Mouse (Mus musculus) heart, embryonic 16.5 days (tissue): ENCODE results near the gene 1500009C09Rik. TPM values are rescaled to one million over a fixed set of nuclear protein-coding genes. Genes with fewer than 3 reads are reported as not detected.
A peak's percentile ranks its signal among the peaks of the same experiment; 100 is the strongest.

Source experiments
- ATAC-seq: fragments of 200-750 bp; cut with Nextera tagmentation; replicated peaks from 2 replicates; pipeline ENCODE4 v1.8.0; 2017; ENCODE audit warnings: moderate number of reproducible peaks; ENCODE audit not compliant: insufficient read depth, low FRiP score; ENCODE audit errors: extremely low read depth
- H3K27ac ChIP-seq: fragments of 300-500 bp; sonication (generic); 2 replicates; pipeline ENCODE4 v1.5.1; 2014; ENCODE audit warnings: mild to moderate bottlenecking, low read length, control low read depth, moderate library complexity
- H3K27me3 ChIP-seq: fragments of 300-500 bp; sonication (generic); 2 replicates; pipeline ENCODE4 v1.6.1; 2014; ENCODE audit warnings: low read length, mixed read lengths; ENCODE audit not compliant: control insufficient read depth, insufficient read depth
- H3K36me3 ChIP-seq: fragments of 300-500 bp; sonication (generic); 2 replicates; pipeline ENCODE4 v1.6.1; 2014; ENCODE audit not compliant: control insufficient read depth, insufficient read depth
- H3K4me1 ChIP-seq: fragments of 300-500 bp; sonication (generic); 2 replicates; pipeline ENCODE4 v1.6.1; 2014; ENCODE audit warnings: low read length, mixed read lengths; ENCODE audit not compliant: control insufficient read depth, insufficient read depth
- H3K4me2 ChIP-seq: fragments of 300-500 bp; sonication (generic); 2 replicates; pipeline ENCODE4 v1.6.1; 2014; ENCODE audit warnings: low read depth, mild to moderate bottlenecking, control low read depth, low read length
- H3K4me3 ChIP-seq: fragments of 300-500 bp; sonication (generic); 2 replicates; pipeline ENCODE4 v1.5.1; 2014; ENCODE audit warnings: mild to moderate bottlenecking, control low read depth, low read length
- H3K9ac ChIP-seq: fragments of 300-500 bp; sonication (generic); 2 replicates; pipeline ENCODE4 v1.6.1; 2014; ENCODE audit warnings: low read length, control low read depth
- H3K9me3 ChIP-seq: fragments of 300-500 bp; sonication (generic); replicated peaks from 2 replicates; pipeline ENCODE4 v1.6.1; 2016; ENCODE audit warnings: low read length; ENCODE audit not compliant: control insufficient read depth
- WGBS: fragments of 180-500 bp; shearing (Covaris S2); extraction: QIAGEN DNeasy Blood & Tissue Kit; methylation state at CpG from one replicate; pipeline ENCODE4 v1.1.7; 2014; 5-methylcytosine and 5-hydroxymethylcytosine counted together
- polyA plus RNA-seq: library from polyadenylated mRNA; unstranded; fragments of >200 nt; fragmentation: Nextera tagmentation; extraction: Ambion mirVana; gene quantifications from 2 replicates; pipeline ENCODE4 v1.2.1, GENCODE M21; 2015

Gene 1500009C09Rik
- polyA plus RNA-seq, 1 experiment from 2014 or later = not detected

- Histone ChIP-seq H3K36me3 (no peaks in the 10 kb centered on the region), H3K27me3 (no peaks in the 10 kb centered on the region), H3K9me3 (no peaks in the 10 kb centered on the region), H3K4me2 (no peak overlapping the region), H3K27ac (no peak overlapping the region), H3K4me3 (no peak overlapping the region), H3K9ac (no peak overlapping the region), H3K4me1 (peaks cover 9% of the 10 kb centered on the region)
- ATAC-seq = no peak
- WGBS = 85% methylated on average over 7 of the region's 7 CpGs
These were observed 38.1 kb downstream of the 1500009C09Rik start for GRCm38 (mm10) chr15:82290252-82290651.

GRCm38 (mm10) chr15:82292851-82293250, 40.7 kb downstream of the 1500009C09Rik start:
- peak overlapping the region; percentile 25; the same call in 1 of the 2 replicates for H3K4me2 ChIP-seq
- H3K9ac ChIP-seq = no peak overlapping the region
- H3K27ac ChIP-seq = no peak overlapping the region
- no peaks in the 10 kb centered on the region for H3K36me3 ChIP-seq
- H3K9me3 ChIP-seq = no peaks in the 10 kb centered on the region
- peaks cover 9% of the 10 kb centered on the region for H3K4me1 ChIP-seq
- H3K4me3 ChIP-seq = no peak overlapping the region
- WGBS = 21% methylated on average over 5 of the region's 5 CpGs
- no peaks in the 10 kb centered on the region for H3K27me3 ChIP-seq
- no peak for ATAC-seq

- Histone ChIP-seq H3K27ac (no peak overlapping the region), H3K9ac (no peak overlapping the region), H3K4me1 (peaks cover 9% of the 10 kb centered on the region), H3K4me2 (peak overlapping the region; percentile 25; the same call in 1 of the 2 replicates), H3K27me3 (no peaks in the 10 kb centered on the region), H3K4me3 (no peak overlapping the region), H3K36me3 (no peaks in the 10 kb centered on the region), H3K9me3 (no peaks in the 10 kb centered on the region)
- WGBS = 9% methylated on average over 7 of the region's 7 CpGs
- no peak for ATAC-seq
These were observed 41.1 kb downstream of the 1500009C09Rik start for GRCm38 (mm10) chr15:82293271-82293711.

- Histone ChIP-seq H3K4me3 (no peak overlapping the region), H3K4me2 (no peak overlapping the region), H3K27me3 (no peaks in the 10 kb centered on the region), H3K27ac (no peak overlapping the region), H3K9me3 (no peaks in the 10 kb centered on the region), H3K4me1 (peaks cover 9% of the 10 kb centered on the region), H3K36me3 (no peaks in the 10 kb centered on the region), H3K9ac (no peak overlapping the region)
- 40% methylated on average over 8 of the region's 8 CpGs for WGBS
- 0 out of 2 replicates have a peak, but pooled peaks have one; percentile 23 for ATAC-seq
These were observed 41.9 kb downstream of the 1500009C09Rik start for GRCm38 (mm10) chr15:82294059-82294458.

GRCm38 (mm10) chr15:82298764-82299561, 46.8 kb downstream of the 1500009C09Rik start, which contains the start of gene Wbp2nl:
TSS of gene Wbp2nl (plus strand) at chr15:82298954.
- no peak within 1 kb of the TSS for H3K27ac ChIP-seq
- H3K9me3 ChIP-seq = no peaks in the 10 kb centered on the region
- no peak within 1 kb of the TSS for H3K4me3 ChIP-seq
- no peaks in the 10 kb centered on the region for H3K27me3 ChIP-seq
- no peak for ATAC-seq
- H3K4me1 ChIP-seq = no peaks in the 10 kb centered on the region
- H3K4me2 ChIP-seq = peak within 1 kb of the TSS; percentile 31; the same call in 1 of the 2 replicates
- no peaks in the 10 kb centered on the region for H3K36me3 ChIP-seq
- H3K9ac ChIP-seq = no peak within 1 kb of the TSS
- 43% methylated on average over 39 of the region's 39 CpGs for WGBS

- ATAC-seq = no peak
- Histone ChIP-seq H3K4me2 (no peak overlapping the region), H3K4me3 (no peak overlapping the region), H3K4me1 (no peaks in the 10 kb centered on the region), H3K36me3 (no peaks in the 10 kb centered on the region), H3K9me3 (no peaks in the 10 kb centered on the region), H3K9ac (no peak overlapping the region), H3K27me3 (no peaks in the 10 kb centered on the region), H3K27ac (no peak overlapping the region)
- WGBS = 66% methylated on average over 3 of the region's 3 CpGs
These were observed 54.9 kb downstream of the 1500009C09Rik start for GRCm38 (mm10) chr15:82307107-82307506.

- no peak overlapping the region for H3K27ac ChIP-seq
- H3K4me3 ChIP-seq = no peak overlapping the region
- H3K4me2 ChIP-seq = no peak overlapping the region
- H3K27me3 ChIP-seq = no peaks in the 10 kb centered on the region
- H3K9ac ChIP-seq = no peak overlapping the region
- ATAC-seq = no peak
- no peaks in the 10 kb centered on the region for H3K4me1 ChIP-seq
- no peaks in the 10 kb centered on the region for H3K36me3 ChIP-seq
- 74% methylated on average over 3 of the region's 3 CpGs for WGBS
- H3K9me3 ChIP-seq = no peaks in the 10 kb centered on the region
These were observed 56.2 kb downstream of the 1500009C09Rik start for GRCm38 (mm10) chr15:82308416-82308815.

Other genes starting within 250 kb of the 1500009C09Rik start
- 22.4 and 37.4 TPM in 2 replicates for gene Desi1, start 218.5 kb upstream of the 1500009C09Rik start, polyA plus RNA-seq
- 174 and 210 TPM in 2 replicates for gene Snu13, start 204.8 kb upstream of the 1500009C09Rik start, polyA plus RNA-seq
- not detected in 2 replicates for gene 4930407I10Rik, start 193.2 kb upstream of the 1500009C09Rik start, polyA plus RNA-seq
- not detected in 2 replicates for gene Mei1, start 182.4 kb upstream of the 1500009C09Rik start, polyA plus RNA-seq
- 9.9 and 11.7 TPM in 2 replicates for gene Ccdc134, start 124.5 kb upstream of the 1500009C09Rik start, polyA plus RNA-seq
- gene Srebf2, start 105.2 kb upstream of the 1500009C09Rik start, polyA plus RNA-seq = 91.6 and 92.0 TPM in 2 replicates
- gene Shisa8, start 39.6 kb upstream of the 1500009C09Rik start, polyA plus RNA-seq = 0.15 and 0.32 TPM in 2 replicates
- gene Tnfrsf13c, start 28.0 kb upstream of the 1500009C09Rik start, polyA plus RNA-seq = 0.18 TPM in 1 of 2 replicates, not detected in the other
- gene Cenpm, start 7.6 kb upstream of the 1500009C09Rik start, polyA plus RNA-seq = 50.8 and 57.2 TPM in 2 replicates
- gene Sept3, start 22.5 kb downstream of the 1500009C09Rik start, polyA plus RNA-seq = 3.9 and 4.1 TPM in 2 replicates
- gene Wbp2nl, start 46.6 kb downstream of the 1500009C09Rik start, polyA plus RNA-seq = 0.17 and 0.22 TPM in 2 replicates
- 44.1 and 47.8 TPM in 2 replicates for gene Naga, start 86.5 kb downstream of the 1500009C09Rik start, polyA plus RNA-seq
- 8.1 and 9.4 TPM in 2 replicates for gene Pheta2, start 86.5 kb downstream of the 1500009C09Rik start, polyA plus RNA-seq
- 340 and 355 TPM in 2 replicates for gene Smdt1, start 86.6 kb downstream of the 1500009C09Rik start, polyA plus RNA-seq
- 604 and 609 TPM in 2 replicates for gene Ndufa6, start 101.9 kb downstream of the 1500009C09Rik start, polyA plus RNA-seq
- 13.6 and 15.7 TPM in 2 replicates for gene Cyp2d22, start 127.9 kb downstream of the 1500009C09Rik start, polyA plus RNA-seq
- not detected in 2 replicates for gene Cyp2d11, start 141.6 kb downstream of the 1500009C09Rik start, polyA plus RNA-seq
- gene Cyp2d10, start 154.8 kb downstream of the 1500009C09Rik start, polyA plus RNA-seq = 0.33 TPM in 1 of 2 replicates, not detected in the other
- not detected in 2 replicates for gene Cyp2d9, start 181.0 kb downstream of the 1500009C09Rik start, polyA plus RNA-seq